8 mouse cellular contexts compared by ENCODE assay signal in genomic region chr5:142440451-142441147, GRCm38 (mm10). TPM values are rescaled to one million over a fixed set of nuclear protein-coding genes. Genes with fewer than 3 reads are reported as not detected.
DNase-seq lines count a peak whose midpoint lies in the region; ATAC-seq lines count a peak whose summit lies in the region.

No protein-coding gene starts in this region.

- peak; percentile 86 for ATAC-seq in forebrain, embryonic 16.5 days
- ATAC-seq in hematopoietic stem cell, adult 5-6 weeks (replicated peaks in 1 of 2; ENCODE audit: insufficient read depth in 1 of 2, low FRiP score in 2 of 2, low TSS enrichment in 1 of 2, low read depth in 1 of 2, poor library complexity in 2 of 2, severe bottlenecking in 2 of 2) = peak; percentile 86 to 90

- peak overlapping the region; percentile 37 for H3K4me3 ChIP-seq in forebrain, embryonic 16.5 days (replicated peaks; ENCODE audit: low read length)

- H3K9me3 ChIP-seq in forebrain, embryonic 16.5 days (ENCODE audit: control insufficient read depth, low read length) = no peaks in the 10 kb centered on the region

- WGBS in forebrain, embryonic 16.5 days = under 1% methylated on average over 19 of the region's 19 CpGs

- DNase-seq in Muller cell, postnatal 12 days (ENCODE audit: inconsistent ontology term) = peak; percentile 99
- peak; percentile 92 for DNase-seq in c-Kit-positive CD71-positive TER-119-positive erythroid progenitor cells, embryonic 14.5 days (ENCODE audit: low spot score)
- peak; percentile 81 for DNase-seq in layer of hippocampus, adult 9-11 months
- peak; percentile 97 to 99 for DNase-seq in lung, postnatal 4 days
- peak; percentile 78 for DNase-seq in retina, embryonic 14.5 days (ENCODE audit: low spot score)
- DNase-seq in urinary bladder, adult 2 months (ENCODE audit: low spot score) = peak; percentile 78

- H3K36me3 ChIP-seq in forebrain, embryonic 16.5 days (ENCODE audit: control insufficient read depth, insufficient read depth) = peaks cover 6% of the 10 kb centered on the region

- no peaks in the 10 kb centered on the region for H3K27me3 ChIP-seq in forebrain, embryonic 16.5 days (replicated peaks; ENCODE audit: control insufficient read depth, insufficient read depth, low read length)

- H3K4me1 ChIP-seq in forebrain, embryonic 16.5 days (replicated peaks; ENCODE audit: control insufficient read depth, insufficient read depth, low read length) = peaks cover 25% of the 10 kb centered on the region

- peak overlapping the region; percentile 35; the same call in 1 of the 2 replicates for H3K27ac ChIP-seq in forebrain, embryonic 16.5 days (ENCODE audit: low read length)

- H3K4me2 ChIP-seq in forebrain, embryonic 16.5 days (ENCODE audit: low read length) = peak overlapping the region; percentile 56

- peak overlapping the region; percentile 43; the same call in 1 of the 2 replicates for H3K9ac ChIP-seq in forebrain, embryonic 16.5 days (replicated peaks; ENCODE audit: low read depth, low read length)

RNA-seq across cellular contexts. Expression of gene Ap5z1, which starts 23.1 kb away (rescaled TPM):
- 14.8 and 16.9 TPM in 2 replicates for polyA plus RNA-seq in forebrain, embryonic 16.5 days (2015; fragmentation: Nextera tagmentation; extraction: Ambion mirVana)
- total RNA-seq in hematopoietic stem cell, adult 5-6 weeks (2017) = 2.9 and 13.1 TPM in 2 replicates
- polyA plus RNA-seq in urinary bladder, adult 2 months (2012; rRNA removed) = 17.1 and 18.6 TPM in 2 replicates

RNA-seq across cellular contexts. Expression of gene Foxk1, which starts 39.3 kb away (rescaled TPM):
- 4.1 and 4.6 TPM in 2 replicates for polyA plus RNA-seq in forebrain, embryonic 16.5 days (2015; fragmentation: Nextera tagmentation; extraction: Ambion mirVana)
- 8.8 and 10.9 TPM in 2 replicates for total RNA-seq in hematopoietic stem cell, adult 5-6 weeks (2017)
- 13.8 and 21.3 TPM in 2 replicates for polyA plus RNA-seq in urinary bladder, adult 2 months (2012; rRNA removed)

Comparison
In these comparisons a context has a peak if more than half of its experiments do, and no peak if none do; other contexts are left out.
1. Peak in every context shown above with its lines: DNase-seq, ATAC-seq, H3K4me3 ChIP-seq and H3K27ac ChIP-seq.